Mouse (Mus musculus) layer of hippocampus, postnatal 10 days (tissue): ENCODE measurements around the gene Msrb1. TPM values are rescaled to one million over a fixed set of nuclear protein-coding genes. Genes with fewer than 3 reads are reported as not detected.

Experiments
- DNase-seq, 2 experiments: peaks; one replicate each; pipeline ENCODE4 v3.0.0; 2021; ENCODE audit warnings: low spot score in 2 of 2
- total RNA-seq, 2 experiments: library from RNA; stranded (reverse); gene quantifications; 2 replicates each; pipeline ENCODE4 v1.2.3; 2021

Gene Msrb1
- total RNA-seq, 2 experiments from 2014 or later = 46.7 to 47.5 TPM

GRCm38 (mm10) chr17:24742307-24742706, 5.9 kb downstream of the Msrb1 start:
- DNase-seq = no peak

DNA sequence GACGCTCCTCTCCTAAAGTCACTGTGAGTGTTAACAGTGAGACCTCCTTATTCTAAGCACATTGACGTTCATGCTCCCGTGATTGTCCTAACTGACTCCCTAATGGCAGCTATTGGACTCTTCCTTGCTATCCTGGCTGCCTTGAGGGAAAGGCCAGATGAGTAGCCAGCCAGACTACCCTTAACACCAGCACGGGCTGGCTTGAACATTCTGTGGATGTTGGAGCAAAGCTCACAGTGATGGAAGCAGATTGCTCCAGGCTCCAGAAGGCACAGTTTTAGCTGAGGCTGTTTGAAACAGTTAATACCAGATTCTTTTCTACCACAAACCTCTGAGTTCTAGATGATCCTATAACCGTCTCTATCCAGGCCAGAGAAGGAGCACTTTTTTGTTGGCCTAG, 7.5 kb downstream of the Msrb1 start:
- DNase-seq = no peak

DNA sequence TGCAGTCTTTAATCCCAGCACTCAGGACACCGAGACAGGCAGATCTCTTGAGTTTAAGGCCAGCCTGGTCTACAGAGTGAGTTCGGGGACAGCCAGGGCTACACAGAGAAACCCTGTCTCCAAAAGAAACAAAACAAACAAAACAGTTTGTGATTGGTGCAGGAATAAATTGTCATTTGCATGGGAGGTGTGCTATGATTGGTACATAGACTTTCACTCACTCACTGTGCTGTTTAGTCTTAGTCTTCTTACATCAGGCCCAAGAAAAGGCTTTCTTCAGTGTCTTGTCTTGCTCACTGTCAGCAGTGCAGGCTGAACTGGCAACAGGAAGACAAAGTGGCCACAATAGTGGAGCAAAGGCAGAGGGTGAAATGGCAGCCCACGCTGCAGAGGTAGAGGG, 7.9 kb downstream of the Msrb1 start:
- no peak for DNase-seq

GRCm38 (mm10) chr17:24745526-24746497, 9.4 kb downstream of the Msrb1 start:
- DNase-seq = peak; percentile 89 to 92

DNA sequence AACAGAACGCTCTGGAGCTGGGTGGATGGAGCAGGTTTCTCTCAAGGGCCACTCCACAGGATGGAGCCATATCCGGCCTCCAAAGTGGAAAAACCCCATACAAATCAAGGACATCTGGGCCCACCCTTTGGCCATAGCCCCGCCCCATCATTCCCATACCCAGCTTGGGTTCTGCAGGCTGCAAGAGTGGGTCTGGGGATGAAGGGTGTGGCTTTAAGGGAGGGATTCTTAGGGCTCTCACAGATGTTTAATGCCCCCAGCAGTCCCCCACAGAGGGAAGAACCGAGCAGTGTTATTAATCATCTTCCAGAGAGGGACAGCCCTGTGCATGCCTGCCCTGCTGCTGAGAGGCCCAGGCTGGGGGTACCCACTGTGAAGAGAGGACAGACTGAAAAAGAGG, 10.5 kb downstream of the Msrb1 start:
- no peak for DNase-seq

GRCm38 (mm10) chr17:24751528-24751927, 15.1 kb downstream of the Msrb1 start:
- DNase-seq = no peak

GRCm38 (mm10) chr17:24752415-24753394, 16.3 kb downstream of the Msrb1 start, which contains the start of gene Hs3st6:
TSS of gene Hs3st6 (plus strand) at chr17:24752988.
- no peak for DNase-seq

GRCm38 (mm10) chr17:24757394-24757793, 21.0 kb downstream of the Msrb1 start:
- no peak for DNase-seq

DNA sequence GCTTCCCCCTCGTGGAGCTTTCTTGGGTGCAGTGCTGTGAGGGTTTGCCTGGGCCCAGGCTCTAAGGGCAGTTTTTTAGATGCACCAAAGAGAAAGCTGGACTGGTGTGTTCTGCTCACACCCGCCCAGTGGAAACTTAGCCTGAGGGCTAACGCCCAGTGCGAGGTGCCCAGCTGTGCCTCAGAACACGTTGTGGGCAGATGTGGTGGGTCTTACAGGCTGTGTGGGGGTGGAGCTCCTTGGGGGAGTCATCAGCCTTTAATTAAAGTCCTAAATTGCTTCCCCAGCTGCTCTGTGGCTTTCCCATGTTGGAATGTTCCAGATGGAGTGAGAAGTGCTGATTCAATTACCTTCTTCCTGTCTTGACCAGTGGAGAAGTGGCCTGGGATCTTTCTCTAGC, 24.7 kb downstream of the Msrb1 start:
- no peak for DNase-seq

DNA sequence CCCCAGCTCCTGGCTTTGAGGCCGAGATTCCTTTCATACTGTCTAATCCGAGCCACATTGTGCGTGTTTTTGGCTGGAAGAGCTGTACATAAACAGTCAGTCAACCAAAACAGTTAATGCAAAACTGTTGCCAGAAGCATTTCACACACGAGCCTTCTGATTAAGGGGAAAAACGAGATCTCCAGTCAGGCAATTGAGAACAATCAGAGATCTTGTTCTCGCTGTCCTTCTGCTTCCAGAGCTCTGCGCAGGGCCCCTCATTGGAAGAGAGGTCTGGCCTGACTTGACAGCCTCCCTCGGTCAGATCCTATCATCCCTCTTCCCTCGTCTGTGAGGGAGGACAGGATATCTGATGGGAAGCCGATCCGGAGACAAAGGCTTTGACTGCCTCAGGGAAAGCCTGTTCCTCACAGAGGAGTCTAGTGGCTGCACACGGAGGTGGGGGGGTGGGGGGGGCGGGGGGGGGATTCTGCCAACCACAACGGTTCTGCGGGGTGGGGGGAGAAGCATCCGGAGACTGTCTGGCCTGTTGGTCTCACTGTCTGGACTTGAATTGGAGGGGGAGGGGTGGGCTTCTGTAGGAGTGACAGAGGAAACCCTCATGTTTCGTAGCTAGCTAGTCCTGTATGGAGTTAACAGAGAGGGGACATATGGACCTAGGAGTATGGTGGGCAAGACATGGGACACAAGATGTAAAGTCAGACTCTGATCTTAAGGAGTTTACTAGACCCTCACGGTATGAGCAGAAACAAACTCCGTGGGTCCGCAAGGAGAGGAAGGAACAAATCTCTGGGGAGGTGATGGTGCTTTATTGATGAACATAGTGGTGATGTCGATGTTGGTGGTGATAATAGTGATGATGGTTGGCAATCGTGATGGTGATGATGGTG, 28.8 kb downstream of the Msrb1 start:
- no peak for DNase-seq

DNA sequence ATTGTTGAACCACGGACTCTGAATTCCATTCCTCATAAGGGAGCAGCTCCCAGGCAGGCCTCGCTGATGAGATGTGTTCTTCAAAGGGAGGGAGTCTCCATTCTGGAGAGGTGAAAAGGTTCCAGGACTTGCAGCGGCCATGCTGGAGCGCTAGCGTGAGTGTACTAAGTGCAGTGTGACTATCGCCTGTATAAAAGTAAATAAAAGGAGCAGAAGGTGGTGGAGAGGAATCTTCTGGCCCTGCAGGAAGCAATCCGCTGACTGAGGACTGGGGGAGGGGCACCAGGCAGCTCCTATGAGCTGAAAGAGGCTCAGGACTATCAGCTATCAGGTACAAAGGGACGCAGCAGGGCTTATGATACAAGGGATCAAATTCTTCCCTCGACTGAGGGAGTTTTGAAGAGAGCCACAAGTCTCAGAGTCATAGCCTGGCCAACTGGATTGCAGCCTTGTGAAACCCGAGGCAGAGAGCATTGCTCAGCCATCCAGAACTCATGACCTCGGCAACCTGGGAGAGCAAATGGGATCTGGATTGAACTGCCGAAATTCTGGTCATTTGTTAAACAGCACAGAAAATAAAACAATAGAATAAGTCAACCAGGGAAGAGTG, 29.9 kb downstream of the Msrb1 start:
- no peak for DNase-seq

DNA sequence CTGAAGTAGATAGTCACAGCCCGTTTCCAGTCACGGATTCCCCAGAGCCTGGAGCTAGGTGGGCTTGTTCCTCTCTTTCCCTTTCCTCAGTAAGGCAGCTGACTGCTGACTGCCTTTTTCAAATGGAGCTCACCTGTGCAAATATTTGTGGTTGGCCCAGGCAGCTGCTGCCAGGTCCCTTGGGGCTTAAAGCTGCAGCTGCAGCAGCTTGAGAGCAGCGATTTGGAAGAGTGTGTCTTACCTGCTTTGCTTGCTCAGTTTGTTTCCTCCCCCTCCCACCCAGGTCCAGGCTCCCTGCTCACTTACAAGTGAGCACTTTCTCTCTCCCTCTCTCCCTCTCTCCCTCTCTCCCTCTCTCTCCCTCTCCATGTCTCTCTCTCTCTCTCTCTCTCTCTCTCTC, 32.7 kb downstream of the Msrb1 start:
- DNase-seq = no peak

- DNase-seq = no peak
Measured at GRCm38 (mm10) chr17:24773241-24773640, 36.8 kb downstream of the Msrb1 start.

GRCm38 (mm10) chr17:24775173-24775572, 38.7 kb downstream of the Msrb1 start:
- no peak for DNase-seq

GRCm38 (mm10) chr17:24777073-24777472, 40.6 kb downstream of the Msrb1 start:
- no peak for DNase-seq

GRCm38 (mm10) chr17:24780821-24781220, 44.4 kb downstream of the Msrb1 start:
- DNase-seq = no peak

- no peak for DNase-seq
Measured at GRCm38 (mm10) chr17:24792190-24792589, 55.7 kb downstream of the Msrb1 start.
